In the genomic region with DNA sequence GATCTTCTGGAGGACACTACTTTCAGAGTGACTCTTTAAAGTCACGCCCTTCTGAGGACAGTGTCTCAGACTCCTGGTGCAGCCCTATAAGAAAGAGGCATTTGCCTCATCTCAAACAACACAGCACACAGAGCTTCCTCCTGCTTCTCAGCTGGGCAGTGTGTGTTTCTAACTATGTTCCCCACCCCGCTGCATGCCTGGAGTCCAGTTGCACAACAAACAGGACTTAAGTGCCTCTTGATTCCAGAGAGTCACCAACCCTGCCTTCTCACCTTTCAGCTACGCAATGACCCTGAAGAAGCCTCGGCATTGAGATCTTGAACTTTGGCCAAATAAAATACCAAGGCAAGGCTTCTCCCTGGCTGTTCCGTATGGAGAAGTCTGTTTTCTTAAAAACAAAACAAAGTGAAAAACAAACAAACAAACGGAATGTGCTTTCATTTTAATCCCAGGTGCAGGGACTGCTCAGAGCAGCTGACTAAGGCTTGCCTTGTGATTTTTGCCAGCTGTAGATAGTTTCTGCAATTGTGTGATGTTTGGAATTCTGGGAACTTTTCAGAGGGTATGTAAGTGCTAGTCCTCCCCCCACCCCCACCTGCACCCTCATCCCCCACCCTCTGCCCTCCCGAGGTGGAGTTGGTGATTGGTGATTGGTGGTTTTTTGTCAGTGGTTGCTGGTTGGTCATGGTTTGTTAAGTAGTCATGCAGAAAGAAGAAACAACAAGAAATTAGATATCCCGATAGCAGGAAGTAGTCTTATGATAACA, we compare ENCODE assay signal across 16 mouse cellular contexts. TPM values are rescaled to one million over a fixed set of nuclear protein-coding genes. Genes with fewer than 3 reads are reported as not detected.
DNase-seq lines count a peak whose midpoint lies in the region; ATAC-seq and TF ChIP-seq lines count a peak whose summit lies in the region.
"Had no signal": no experiment of that assay in that cellular context is flagged by ENCODE, and none has a peak within 500 bp of the region (broad histone marks: within the 10 kb centered on the region; RNA-seq: fewer than 3 reads in every experiment).

No protein-coding gene starts in this region.

- no peak overlapping the region for H3K4me3 ChIP-seq in C2C12 (ENCODE audit: insufficient read depth, poor library complexity, severe bottlenecking)
- no peak overlapping the region for H3K4me3 ChIP-seq in kidney, adult 2 months (ENCODE audit: insufficient read depth, low read depth, low read length)
- H3K4me3 ChIP-seq in lung, embryonic 15.5 days = no peak overlapping the region
- H3K4me3 ChIP-seq: forebrain, embryonic 10.5 days; liver, embryonic 13.5 days had no signal

- H3K4me2 ChIP-seq in lung, embryonic 15.5 days = peak overlapping the region; percentile 12; the same call in 1 of the 2 replicates
- H3K4me2 ChIP-seq: liver, embryonic 13.5 days had no signal

- no peaks in the 10 kb centered on the region for H3K79me2 ChIP-seq in C2C12 (ENCODE audit: control insufficient read depth, insufficient read depth)

- DNase-seq in adrenal gland, postnatal 14 days = peak; percentile 27
- no peak for DNase-seq in adrenal gland, postnatal 4 days (ENCODE audit: low spot score in 2 of 2)
- peak; percentile 65 for DNase-seq in kidney, adult 2 months
- no peak for DNase-seq in right cerebral cortex, postnatal 36 days (ENCODE audit: low spot score in 2 of 2)
- DNase-seq in adipocyte (ENCODE audit: low spot score) = no peak
- DNase-seq: cerebellum, postnatal 10 days; liver, embryonic 13.5 days; midbrain, embryonic 14.5 days had no signal

- peaks cover 7% of the 10 kb centered on the region; the same call in 1 of the 2 replicates for H3K4me1 ChIP-seq in kidney, adult 2 months (ENCODE audit: control insufficient read depth, insufficient read depth, low read length)
- peaks cover 11% of the 10 kb centered on the region for H3K4me1 ChIP-seq in lung, embryonic 15.5 days

- H3K27me3 ChIP-seq in C2C12 (ENCODE audit: control insufficient read depth, insufficient read depth, insufficient read length) = no peaks in the 10 kb centered on the region
- H3K27me3 ChIP-seq in kidney, adult 2 months (replicated peaks; ENCODE audit: control insufficient read depth, insufficient read depth, low read length) = no peaks in the 10 kb centered on the region
- no peaks in the 10 kb centered on the region for H3K27me3 ChIP-seq in lung, embryonic 15.5 days

- TF ChIP-seq POLR2A in kidney, adult 2 months (IDR thresholded peaks at IDR 0.05; ENCODE audit: low read depth, low read length) = no peak

- peak; percentile 23; the same call in 1 of the 2 replicates for ATAC-seq in lung, embryonic 15.5 days (ENCODE audit: borderline replicate concordance, extremely low read depth, low FRiP score, low TSS enrichment)
- no peak for ATAC-seq in activated CD4-positive, CD25-positive, alpha-beta regulatory T cell, adult 4 months
- ATAC-seq: CD4-positive, CD25-positive, alpha-beta regulatory T cell, adult 4 months; hindbrain, postnatal 0 days had no signal

- peak overlapping the region; percentile 46; the same call in 1 of the 2 replicates for H3K27ac ChIP-seq in kidney, adult 2 months (ENCODE audit: insufficient read depth, low read depth, low read length)
- no peak overlapping the region for H3K27ac ChIP-seq in lung, embryonic 15.5 days
- H3K27ac ChIP-seq: forebrain, embryonic 10.5 days; hindbrain, postnatal 0 days; liver, embryonic 13.5 days had no signal

- no peaks in the 10 kb centered on the region for H3K79me3 ChIP-seq in C2C12 (ENCODE audit: low read depth)

- H3K9me3 ChIP-seq in lung, embryonic 15.5 days = no peaks in the 10 kb centered on the region
- H3K9me3 ChIP-seq: forebrain, embryonic 10.5 days; liver, embryonic 13.5 days had no signal

- TF ChIP-seq CTCF in C2C12 (IDR thresholded peaks at IDR 0.05; ENCODE audit: control insufficient read depth, insufficient read depth, insufficient read length) = no peak
- no peak for TF ChIP-seq CTCF in kidney, adult 2 months (conservative IDR thresholded peaks at IDR 0.05; ENCODE audit: insufficient read depth, insufficient read length, low read depth, low read length)

- no peak overlapping the region for H3ac ChIP-seq in C2C12 (ENCODE audit: control insufficient read depth, insufficient read length, low read depth)

- no peak overlapping the region for H3K9ac ChIP-seq in lung, embryonic 15.5 days
- H3K9ac ChIP-seq: liver, embryonic 13.5 days had no signal

- H3K36me3 ChIP-seq in C2C12 (ENCODE audit: control insufficient read depth, insufficient read depth) = no peaks in the 10 kb centered on the region
- H3K36me3 ChIP-seq in kidney, adult 2 months (ENCODE audit: control insufficient read depth, insufficient read depth, low read length) = no peaks in the 10 kb centered on the region
- H3K36me3 ChIP-seq in lung, embryonic 15.5 days = no peaks in the 10 kb centered on the region
- H3K36me3 ChIP-seq: forebrain, embryonic 10.5 days; liver, embryonic 13.5 days had no signal

- 23% methylated on average over 8 of the region's 8 CpGs for WGBS in kidney, adult 2 months
- WGBS in lung, embryonic 15.5 days = 25% methylated on average over 8 of the region's 8 CpGs

TF ChIP-seq in C2C12, 6 proteins besides CTCF, POLR2A, EP300 and RAD21:
- TF ChIP-seq CEBPB (IDR thresholded peaks at IDR 0.05; ENCODE audit: low read depth) (peak; percentile 75), MYOD1 (IDR thresholded peaks at IDR 0.05; ENCODE audit: control insufficient read depth, insufficient read length, low read depth) (no peak)

RNA-seq across cellular contexts. Expression of a gene that starts 31.5 kb away (rescaled TPM):
- total RNA-seq in adrenal gland, postnatal 14 days (2021) = 64.1 and 71.4 TPM in 2 replicates
- total RNA-seq in adrenal gland, postnatal 4 days (2021) = 100 to 1,000 TPM; 100 to 109 TPM
- polyA plus RNA-seq in C2C12 (2012; fragmentation: generic; extraction: Trizol) = 19.0 TPM
- 15.7 and 17.7 TPM in 2 replicates for polyA plus RNA-seq in kidney, adult 2 months (2012; rRNA removed)
- 0.52 and 0.56 TPM in 2 replicates for polyA plus RNA-seq in lung, embryonic 15.5 days (2015; fragmentation: Nextera tagmentation; extraction: Ambion mirVana)
- not detected for polyA plus RNA-seq in activated CD4-positive, CD25-positive, alpha-beta regulatory T cell, adult 4 months (2017; shearing (Covaris generic))

RNA-seq across cellular contexts. Expression of a gene that starts 37.4 kb away (rescaled TPM):
- total RNA-seq in adrenal gland, postnatal 14 days (2021) = not detected in 2 replicates
- total RNA-seq in adrenal gland, postnatal 4 days (2021) = not detected
- polyA plus RNA-seq in C2C12 (2012; fragmentation: generic; extraction: Trizol) = not detected
- polyA plus RNA-seq in kidney, adult 2 months (2012; rRNA removed) = not detected in 2 replicates
- polyA plus RNA-seq in lung, embryonic 15.5 days (2015; fragmentation: Nextera tagmentation; extraction: Ambion mirVana) = not detected in 2 replicates
- not detected for polyA plus RNA-seq in activated CD4-positive, CD25-positive, alpha-beta regulatory T cell, adult 4 months (2017; shearing (Covaris generic))
- total RNA-seq: gastrocnemius, adult 8-10 months; hindbrain, postnatal 0 days; layer of hippocampus, postnatal 25 days had no signal
- polyA plus RNA-seq: CD4-positive, CD25-positive, alpha-beta regulatory T cell, adult 4 months; forebrain, embryonic 10.5 days; liver, embryonic 13.5 days had no signal

RNA-seq across cellular contexts. Expression of a gene that starts 49.0 kb away (rescaled TPM):
- total RNA-seq in adrenal gland, postnatal 14 days (2021) = 3.7 and 5.6 TPM in 2 replicates
- total RNA-seq in adrenal gland, postnatal 4 days (2021) = 1 to 10 TPM; 3.3 to 7.4 TPM
- polyA plus RNA-seq in C2C12 (2012; fragmentation: generic; extraction: Trizol) = 11.7 TPM
- polyA plus RNA-seq in kidney, adult 2 months (2012; rRNA removed) = 56.1 and 73.7 TPM in 2 replicates
- 19.5 and 21.1 TPM in 2 replicates for polyA plus RNA-seq in lung, embryonic 15.5 days (2015; fragmentation: Nextera tagmentation; extraction: Ambion mirVana)
- 1 to 10 TPM; 2.0 TPM for polyA plus RNA-seq in activated CD4-positive, CD25-positive, alpha-beta regulatory T cell, adult 4 months (2017; shearing (Covaris generic))

Comparison
In these comparisons a context has a peak if more than half of its experiments do, and no peak if none do; other contexts are left out.
1. DNase-seq: peak in adrenal gland, postnatal 14 days (single experiment) and kidney, adult 2 months (single experiment); none in adrenal gland, postnatal 4 days (0 of 2), right cerebral cortex, postnatal 36 days (0 of 2) and adipocyte (single experiment).
2. RNA of a gene that starts 31.5 kb away (polyA plus RNA-seq): 19.0 TPM in C2C12 (single experiment) and 15.7 to 17.7 TPM in kidney, adult 2 months; 0.52 to 0.56 TPM in lung, embryonic 15.5 days and not detected in activated CD4-positive, CD25-positive, alpha-beta regulatory T cell, adult 4 months; every median in the first group is over 10 times any median in the second.